Mouse (Mus musculus) neural tube, embryonic 11.5 days (tissue): ENCODE results near the gene Phf1. TPM values are rescaled to one million over a fixed set of nuclear protein-coding genes. Genes with fewer than 3 reads are reported as not detected.

ENCODE experiments used
- ATAC-seq: fragments of 200-750 bp; cut with Nextera tagmentation; 2 replicates; pipeline ENCODE4 v1.8.0; 2017; ENCODE audit warnings: moderate number of reproducible peaks, mild to moderate bottlenecking, moderate TSS enrichment, moderate library complexity; ENCODE audit not compliant: insufficient read depth, low FRiP score, low TSS enrichment
- DNase-seq: peaks from one replicate; pipeline ENCODE4 v3.0.0-alpha.2; 2015; ENCODE audit warnings: low spot score
- H3K27ac ChIP-seq: fragments of 300-500 bp; sonication (generic); 2 replicates; pipeline ENCODE4 v1.5.1; 2014; ENCODE audit warnings: low read depth, mild to moderate bottlenecking, low read length
- H3K27me3 ChIP-seq: fragments of 300-500 bp; sonication (generic); 2 replicates; pipeline ENCODE4 v1.6.1; 2014; ENCODE audit warnings: mild to moderate bottlenecking, low read length, mixed read lengths; ENCODE audit not compliant: control insufficient read depth, insufficient read depth
- H3K36me3 ChIP-seq: fragments of 300-500 bp; sonication (generic); 2 replicates; pipeline ENCODE4 v1.6.1; 2014; ENCODE audit warnings: mild to moderate bottlenecking, low read length, moderate library complexity, mixed read lengths; ENCODE audit not compliant: control insufficient read depth, insufficient read depth
- H3K4me1 ChIP-seq: fragments of 300-500 bp; sonication (generic); 2 replicates; pipeline ENCODE4 v1.6.1; 2014; ENCODE audit warnings: low read length, mixed read lengths; ENCODE audit not compliant: control insufficient read depth, insufficient read depth
- H3K4me2 ChIP-seq: fragments of 300-500 bp; sonication (generic); 2 replicates; pipeline ENCODE4 v1.6.1; 2014; ENCODE audit warnings: low read depth, mild to moderate bottlenecking, moderate library complexity
- H3K4me3 ChIP-seq: fragments of 300-500 bp; sonication (generic); 2 replicates; pipeline ENCODE4 v1.5.1; 2014; ENCODE audit warnings: low read depth, low read length
- H3K9ac ChIP-seq: fragments of 300-500 bp; sonication (generic); 2 replicates; pipeline ENCODE4 v1.6.1; 2014; ENCODE audit warnings: mild to moderate bottlenecking, low read length
- H3K9me3 ChIP-seq: fragments of 300-500 bp; sonication (generic); 2 replicates; pipeline ENCODE4 v1.6.1; 2016; ENCODE audit warnings: low read length; ENCODE audit not compliant: control insufficient read depth
- WGBS: fragments of 180-500 bp; shearing (Covaris S2); extraction: QIAGEN DNeasy Blood & Tissue Kit; methylation state at CpG from one replicate; pipeline ENCODE4 v1.1.7; 2014; 5-methylcytosine and 5-hydroxymethylcytosine counted together
- polyA plus RNA-seq: library from polyadenylated mRNA; unstranded; fragments of >200 nt; fragmentation: Nextera tagmentation; extraction: Ambion mirVana; gene quantifications from 2 replicates; pipeline ENCODE4 v1.2.1, GENCODE M21; 2014

Gene Phf1
- polyA plus RNA-seq, 1 experiment from 2014 or later, result 5.8 TPM

- H3K9ac ChIP-seq, result peak overlapping the region; percentile 52
- H3K9me3 ChIP-seq, result no peaks in the 10 kb centered on the region
- 68% methylated on average over 16 of the region's 16 CpGs for WGBS
- H3K4me1 ChIP-seq, result peaks cover 10% of the 10 kb centered on the region
- H3K4me3 ChIP-seq, result peak overlapping the region; percentile 65
- H3K4me2 ChIP-seq, result peak overlapping the region; percentile 78
- H3K27me3 ChIP-seq, result no peaks in the 10 kb centered on the region
- H3K27ac ChIP-seq, result no peak overlapping the region
- H3K36me3 ChIP-seq, result peaks cover 2% of the 10 kb centered on the region; the same call in 1 of the 2 replicates
- ATAC-seq, result no peak
- DNase-seq, result no peak
These were observed 5.2 kb downstream of the Phf1 start for GRCm38 (mm10) chr17:26937883-26938695.

- Histone ChIP-seq H3K4me3 (peak overlapping the region; percentile 65), H3K36me3 (peaks cover 2% of the 10 kb centered on the region; the same call in 1 of the 2 replicates), H3K27me3 (no peaks in the 10 kb centered on the region), H3K4me2 (peak overlapping the region; percentile 78), H3K9ac (peak overlapping the region; percentile 52), H3K4me1 (peaks cover 6% of the 10 kb centered on the region), H3K27ac (peak overlapping the region; percentile 65), H3K9me3 (no peaks in the 10 kb centered on the region)
- under 1% methylated on average over 22 of the region's 22 CpGs for WGBS
- DNase-seq (no peak), ATAC-seq (0 out of 2 replicates have a peak, but pooled peaks have one; percentile 3)
These were observed 5.9 kb downstream of the Phf1 start for GRCm38 (mm10) chr17:26938731-26939130.

GRCm38 (mm10) chr17:26939178-26939972, 6.5 kb downstream of the Phf1 start, which contains the start of gene Cuta:
TSS of gene Cuta (minus strand) at chr17:26939569.
- peak within 1 kb of the TSS; percentile 59 for H3K9ac ChIP-seq
- under 1% methylated on average over 61 of the region's 70 CpGs for WGBS
- ATAC-seq, result peak; percentile 94

GRCm38 (mm10) chr17:26939973-26940300, 7.1 kb downstream of the Phf1 start:
- DNase-seq (no peak), ATAC-seq (no peak)
- H3K9ac ChIP-seq, result peak overlapping the region; percentile 59
- peaks cover 6% of the 10 kb centered on the region for H3K4me1 ChIP-seq
- peak overlapping the region; percentile 73 for H3K27ac ChIP-seq
- H3K27me3 ChIP-seq, result no peaks in the 10 kb centered on the region
- 0% methylated on average over 3 of the region's 3 CpGs for WGBS
- H3K4me3 ChIP-seq, result peak overlapping the region; percentile 65
- peak overlapping the region; percentile 63 for H3K4me2 ChIP-seq
- no peaks in the 10 kb centered on the region for H3K9me3 ChIP-seq
- H3K36me3 ChIP-seq, result peaks cover 2% of the 10 kb centered on the region; the same call in 1 of the 2 replicates

More at GRCm38 (mm10) chr17:26939178-26939972, 6.5 kb downstream of the Phf1 start, which contains the start of gene Cuta:
- no peaks in the 10 kb centered on the region for H3K9me3 ChIP-seq
- H3K36me3 ChIP-seq, result peaks cover 2% of the 10 kb centered on the region; the same call in 1 of the 2 replicates
- peak within 1 kb of the TSS; percentile 78 for H3K4me2 ChIP-seq
- peak within 1 kb of the TSS; percentile 65 for H3K4me3 ChIP-seq
- peaks cover 6% of the 10 kb centered on the region for H3K4me1 ChIP-seq
- H3K27me3 ChIP-seq, result no peaks in the 10 kb centered on the region
- peak; percentile 100 for DNase-seq
- peak within 1 kb of the TSS; percentile 73 for H3K27ac ChIP-seq

- no peak for ATAC-seq
- peak; percentile 47 for DNase-seq
- Histone ChIP-seq H3K27ac (peak within 1 kb of the TSS; percentile 73), H3K4me2 (peak within 1 kb of the TSS; percentile 63), H3K36me3 (peaks cover 2% of the 10 kb centered on the region; the same call in 1 of the 2 replicates), H3K4me3 (peak within 1 kb of the TSS; percentile 65), H3K9me3 (no peaks in the 10 kb centered on the region), H3K27me3 (no peaks in the 10 kb centered on the region), H3K9ac (peak within 1 kb of the TSS; percentile 65), H3K4me1 (peaks cover 13% of the 10 kb centered on the region)
- WGBS, result 2% methylated on average over 21 of the region's 24 CpGs
These were observed 8.4 kb downstream of the Phf1 start, which contains the start of gene Syngap1 for GRCm38 (mm10) chr17:26941031-26941789. TSS of gene Syngap1 (plus strand) at chr17:26941253.

GRCm38 (mm10) chr17:26941841-26942570, 9.2 kb downstream of the Phf1 start:
- peak overlapping the region; percentile 42 for H3K4me3 ChIP-seq
- no peaks in the 10 kb centered on the region for H3K9me3 ChIP-seq
- peaks cover 2% of the 10 kb centered on the region; the same call in 1 of the 2 replicates for H3K36me3 ChIP-seq
- DNase-seq, result no peak
- no peak for ATAC-seq
- peak overlapping the region; percentile 63 for H3K4me2 ChIP-seq
- peak overlapping the region; percentile 24 for H3K27ac ChIP-seq
- WGBS, result 18% methylated on average over 4 of the region's 4 CpGs
- H3K27me3 ChIP-seq, result no peaks in the 10 kb centered on the region
- peak overlapping the region; percentile 65 for H3K9ac ChIP-seq
- H3K4me1 ChIP-seq, result peaks cover 19% of the 10 kb centered on the region

- no peaks in the 10 kb centered on the region for H3K9me3 ChIP-seq
- H3K9ac ChIP-seq, result peak overlapping the region; percentile 49
- no peaks in the 10 kb centered on the region for H3K36me3 ChIP-seq
- H3K4me2 ChIP-seq, result peak overlapping the region; percentile 78
- no peaks in the 10 kb centered on the region for H3K27me3 ChIP-seq
- ATAC-seq (no peak), DNase-seq (no peak)
- H3K27ac ChIP-seq, result no peak overlapping the region
- peaks cover 36% of the 10 kb centered on the region for H3K4me1 ChIP-seq
- H3K4me3 ChIP-seq, result peak overlapping the region; percentile 36
- WGBS, result 28% methylated on average over 13 of the region's 13 CpGs
These were observed 13.1 kb downstream of the Phf1 start for GRCm38 (mm10) chr17:26945824-26946495.
